Mouse (Mus musculus) layer of hippocampus, postnatal 36 days (tissue): ENCODE results near the gene Acot3. TPM values are rescaled to one million over a fixed set of nuclear protein-coding genes. Genes with fewer than 3 reads are reported as not detected.
A peak's percentile ranks its signal among the peaks of the same experiment; 100 is the strongest.
"Not testable (repeated sequence)": the region's sequence is repeated elsewhere in the genome, so short reads cannot be mapped to it uniquely, and the experiment has no call there.

Experiments used
- DNase-seq, 2 experiments: peaks; one replicate each; pipeline ENCODE4 v3.0.0; 2022
- total RNA-seq, 2 experiments: library from RNA; stranded (reverse); gene quantifications; 2 replicates each; pipeline ENCODE4 v1.2.3; 2021

Gene Acot3
- total RNA-seq, 2 experiments from 2014 or later, result 2.1 TPM

DNA sequence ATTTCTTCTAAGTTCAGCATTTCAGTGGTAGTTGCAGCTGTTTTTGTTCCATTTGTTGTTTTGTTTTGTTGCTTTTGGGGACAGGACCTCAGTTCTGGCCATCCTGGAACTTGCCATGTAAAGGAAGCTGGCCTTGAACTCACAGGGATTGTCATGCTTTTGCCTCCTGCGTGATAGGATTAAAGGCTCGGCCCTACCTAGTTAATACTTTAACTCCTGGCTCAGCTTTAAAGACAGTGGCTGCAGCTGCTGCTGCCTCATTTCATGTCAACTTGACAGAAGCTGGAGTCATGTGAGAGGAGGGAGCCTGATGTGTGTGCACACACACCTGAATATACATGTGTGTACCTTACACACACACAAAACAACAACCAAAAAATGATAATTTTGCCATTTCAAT is 7.9 kb upstream of the Acot3 start:
- no peak for DNase-seq

- no peak for DNase-seq
Observed at GRCm38 (mm10) chr12:84046906-84047305, 5.0 kb upstream of the Acot3 start.

GRCm38 (mm10) chr12:84050744-84051143 is 1.2 kb upstream of the Acot3 start:
- not testable (repeated sequence) for DNase-seq

GRCm38 (mm10) chr12:84052609-84053008 is 665 bp downstream of the Acot3 start:
- no peak for DNase-seq

DNA sequence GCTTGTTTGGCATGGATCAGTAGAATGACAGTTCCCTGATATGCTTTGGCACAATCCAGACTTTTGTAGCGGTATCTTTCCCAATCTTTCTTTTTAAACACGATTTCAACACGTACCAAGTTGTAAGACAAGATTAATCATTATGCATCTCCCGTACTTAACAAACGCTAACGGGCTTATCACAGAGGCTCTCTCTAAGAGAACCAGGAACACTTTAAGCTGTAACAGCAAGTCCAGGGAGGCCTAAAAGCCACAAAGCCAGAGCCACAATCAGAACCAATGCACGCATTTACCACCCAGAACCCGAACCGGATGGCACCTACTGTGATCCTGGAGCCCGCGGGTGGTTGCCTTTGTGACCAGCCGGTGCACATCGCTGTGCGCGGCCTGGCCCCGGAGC is 1.2 kb downstream of the Acot3 start:
- no peak for DNase-seq

DNA sequence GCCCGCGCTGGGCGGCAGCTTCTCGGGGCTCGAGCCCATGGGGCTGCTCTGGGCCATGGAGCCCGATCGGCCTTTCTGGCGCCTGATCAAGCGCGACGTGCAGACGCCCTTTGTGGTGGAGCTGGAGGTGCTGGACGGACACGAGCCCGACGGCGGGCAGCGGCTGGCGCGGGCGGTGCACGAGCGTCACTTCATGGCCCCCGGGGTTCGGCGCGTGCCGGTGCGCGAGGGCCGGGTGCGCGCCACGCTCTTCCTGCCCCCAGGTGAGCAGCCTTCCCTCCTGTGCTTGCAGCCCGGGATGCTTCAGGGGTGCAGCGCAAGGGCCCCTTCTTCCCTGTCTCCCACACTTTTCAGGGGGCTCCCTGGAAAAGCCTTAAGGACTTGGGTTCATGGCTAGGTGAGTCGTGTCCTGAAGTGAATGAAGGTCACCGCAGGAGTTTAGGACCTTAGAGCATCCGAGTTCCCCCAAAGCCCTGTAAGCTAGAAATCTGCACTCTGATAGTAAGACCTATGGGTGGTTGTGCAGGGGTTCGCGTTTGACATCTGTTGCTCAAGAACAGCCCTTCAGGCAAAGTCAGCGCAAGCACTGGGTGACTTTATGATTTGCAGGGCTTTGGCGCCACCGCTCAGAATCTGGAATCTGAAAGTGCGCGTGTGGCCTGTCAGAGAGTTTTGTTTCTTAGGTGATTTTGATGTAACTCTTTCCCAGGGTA is 1.9 kb downstream of the Acot3 start:
- no peak for DNase-seq

- no peak for DNase-seq
Observed at GRCm38 (mm10) chr12:84060946-84061345, 9.0 kb downstream of the Acot3 start.

GRCm38 (mm10) chr12:84062336-84062735 is 10.4 kb downstream of the Acot3 start:
- DNase-seq, result no peak

DNA sequence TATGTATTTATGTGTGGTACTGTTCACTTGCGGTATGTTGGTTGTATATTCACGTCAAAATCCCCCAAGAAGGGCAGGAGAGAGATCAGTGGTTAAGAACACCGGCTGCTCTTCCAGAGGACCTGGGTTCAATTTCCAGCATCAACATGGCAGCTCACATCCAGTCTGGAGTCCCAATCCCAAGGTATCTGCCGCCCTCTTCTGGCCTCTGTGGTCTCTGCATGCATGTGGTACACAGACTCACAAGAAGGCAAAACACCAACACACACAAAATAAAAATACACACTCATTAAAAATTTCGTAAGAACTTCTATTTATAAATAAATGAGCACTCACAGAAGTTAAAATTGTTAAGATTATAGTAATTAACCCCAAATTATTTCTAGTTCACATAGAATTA is 11.3 kb downstream of the Acot3 start:
- no peak for DNase-seq

GRCm38 (mm10) chr12:84063833-84064232 is 11.9 kb downstream of the Acot3 start:
- DNase-seq, result no peak

- no peak for DNase-seq
Observed at GRCm38 (mm10) chr12:84064621-84065020, 12.7 kb downstream of the Acot3 start.

- no peak for DNase-seq
Observed at GRCm38 (mm10) chr12:84067752-84068151, 15.8 kb downstream of the Acot3 start.

GRCm38 (mm10) chr12:84068296-84068695 is 16.4 kb downstream of the Acot3 start:
- no peak for DNase-seq

- no peak for DNase-seq
Observed at GRCm38 (mm10) chr12:84068986-84069385, 17.0 kb downstream of the Acot3 start, which contains the start of gene Acot5. Gene Acot5, plus strand, starts transcription at chr12:84069325.

DNA sequence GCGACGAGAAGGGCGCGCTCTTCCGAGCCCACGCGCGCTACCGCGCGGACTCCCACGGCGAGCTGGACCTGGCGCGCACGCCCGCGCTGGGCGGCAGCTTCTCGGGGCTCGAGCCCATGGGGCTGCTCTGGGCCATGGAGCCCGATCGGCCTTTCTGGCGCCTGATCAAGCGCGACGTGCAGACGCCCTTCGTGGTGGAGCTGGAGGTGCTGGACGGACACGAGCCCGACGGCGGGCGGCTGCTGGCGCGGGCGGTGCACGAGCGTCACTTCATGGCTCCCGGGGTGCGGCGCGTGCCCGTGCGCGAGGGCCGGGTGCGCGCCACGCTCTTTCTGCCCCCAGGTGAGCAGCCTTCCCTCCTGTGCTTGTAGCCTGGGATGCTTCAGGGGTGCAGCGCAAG is 17.6 kb downstream of the Acot3 start:
- DNase-seq, result peak; percentile 30 to 47

GRCm38 (mm10) chr12:84071696-84072095 is 19.8 kb downstream of the Acot3 start:
- DNase-seq, result peak; percentile 22

DNA sequence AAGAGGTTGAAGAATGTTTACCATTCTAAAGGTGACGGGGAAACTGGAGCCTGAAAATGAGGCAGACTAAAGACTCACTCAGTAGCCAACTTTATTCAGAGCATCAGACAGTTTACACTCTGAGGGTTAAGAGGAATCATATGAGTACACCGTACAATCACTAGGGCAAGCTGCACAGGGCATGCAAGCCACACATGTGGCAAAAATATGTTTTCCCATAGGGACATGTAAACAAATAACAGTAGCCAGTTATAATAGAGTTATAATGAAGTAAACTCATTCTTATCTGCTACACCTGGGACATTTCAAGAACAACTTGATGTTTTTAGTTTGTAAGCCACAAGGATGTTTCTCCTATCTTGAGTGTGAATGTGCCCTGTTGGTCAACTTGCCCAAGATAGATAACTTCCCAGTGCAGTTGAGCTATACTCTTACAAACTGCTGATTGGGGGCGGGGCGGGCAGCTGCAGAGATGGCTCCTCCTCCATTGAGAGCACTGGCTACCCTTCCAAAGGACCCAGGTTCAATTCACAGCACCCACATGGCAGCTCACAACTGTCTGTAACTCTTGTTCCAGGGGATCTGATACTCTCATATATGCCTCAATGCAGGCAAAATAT is 25.5 kb downstream of the Acot3 start:
- no peak for DNase-seq

- DNase-seq, result no peak
Observed at GRCm38 (mm10) chr12:84083842-84084241, 31.9 kb downstream of the Acot3 start.

GRCm38 (mm10) chr12:84084581-84084980 is 32.6 kb downstream of the Acot3 start:
- no peak for DNase-seq

GRCm38 (mm10) chr12:84094666-84095065 is 42.7 kb downstream of the Acot3 start:
- DNase-seq, result not testable (repeated sequence)

- DNase-seq, result no peak
Observed at GRCm38 (mm10) chr12:84099605-84100004, 47.7 kb downstream of the Acot3 start.

GRCm38 (mm10) chr12:84100071-84100470 is 48.1 kb downstream of the Acot3 start:
- no peak for DNase-seq

DNA sequence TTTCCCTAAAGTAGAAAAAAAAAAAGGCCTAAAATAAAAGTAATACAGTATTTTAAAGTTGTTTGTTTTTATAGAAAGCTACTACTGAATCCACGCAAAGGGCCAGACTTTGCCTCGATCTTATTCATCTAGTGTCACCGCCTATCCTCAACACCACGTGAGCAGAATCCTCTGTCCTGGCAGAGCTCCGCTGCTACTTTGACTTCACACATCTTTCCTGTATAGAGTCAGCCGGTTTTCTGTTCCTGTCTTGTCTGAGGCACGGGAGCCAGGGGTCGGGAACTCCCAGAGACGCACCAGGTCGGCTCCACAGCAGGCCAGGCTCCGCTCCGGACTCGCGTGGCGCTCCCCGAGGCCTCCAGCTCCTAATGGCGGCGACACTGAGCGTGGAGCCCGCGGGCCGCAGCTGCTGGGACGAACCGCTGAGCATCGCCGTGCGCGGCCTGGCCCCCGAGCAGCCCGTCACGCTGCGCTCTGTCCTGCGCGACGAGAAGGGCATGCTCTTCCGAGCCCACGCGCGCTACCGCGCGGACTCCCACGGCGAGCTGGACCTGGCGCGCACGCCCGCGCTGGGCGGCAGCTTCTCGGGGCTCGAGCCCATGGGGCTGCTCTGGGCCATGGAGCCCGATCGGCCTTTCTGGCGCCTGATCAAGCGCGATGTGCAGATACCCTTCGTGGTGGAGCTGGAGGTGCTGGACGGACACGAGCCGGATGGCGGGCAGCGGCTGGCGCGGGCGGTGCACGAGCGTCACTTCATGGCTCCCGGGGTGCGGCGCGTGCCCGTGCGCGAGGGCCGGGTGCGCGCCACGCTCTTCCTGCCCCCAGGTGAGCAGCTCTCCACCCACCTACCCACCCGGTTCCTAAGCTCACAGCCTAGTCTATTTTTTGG is 48.9 kb downstream of the Acot3 start, which contains the start of gene Acot6:
Gene Acot6 (plus strand): TSS at position 51 of the 889 bp plus-strand sequence.
- DNase-seq, result peak; percentile 35 to 42
